35 mouse cellular contexts compared by ENCODE assay signal in the genomic region with DNA sequence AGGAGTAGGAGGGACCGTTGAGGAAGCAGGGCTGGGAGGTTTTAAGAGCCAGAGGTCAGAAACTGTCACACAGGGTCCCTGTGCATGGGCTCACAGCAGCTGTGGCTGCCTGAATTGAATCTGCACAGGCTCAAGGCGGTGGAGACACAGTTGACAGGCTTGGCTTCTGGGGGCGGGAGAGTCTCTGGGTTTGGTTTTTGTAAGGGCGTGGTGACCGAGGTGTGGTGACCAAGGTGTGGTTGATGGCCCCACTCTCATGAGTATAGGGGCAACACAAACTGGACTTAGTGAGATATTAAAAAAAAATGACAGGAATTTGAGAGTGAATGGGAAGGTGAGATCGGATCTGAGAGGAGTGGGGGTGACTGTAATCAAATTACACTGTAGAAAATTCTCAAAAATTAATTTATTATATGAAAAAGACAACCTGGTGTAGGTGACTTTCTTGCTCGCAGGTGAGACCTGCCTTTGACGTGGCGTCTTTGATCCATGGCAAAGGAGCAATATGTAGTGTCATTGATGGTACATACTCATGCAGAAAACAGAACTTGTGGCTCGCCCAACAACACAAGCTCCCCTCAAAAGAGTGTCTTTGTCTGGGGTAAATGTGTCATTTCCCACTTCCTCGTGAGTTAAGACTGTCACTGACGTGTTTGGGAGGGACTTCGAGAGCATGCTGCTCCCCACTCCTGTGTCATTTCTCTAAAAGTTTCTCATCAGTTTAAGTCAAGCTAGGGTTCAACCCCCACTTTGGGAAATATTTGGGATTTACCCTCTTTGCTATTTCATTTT. TPM values are rescaled to one million over a fixed set of nuclear protein-coding genes. Genes with fewer than 3 reads are reported as not detected.
DNase-seq lines count a peak whose midpoint lies in the region; ATAC-seq lines count a peak whose summit lies in the region.
"Had no signal": no experiment of that assay in that cellular context is flagged by ENCODE, and none has a peak within 500 bp of the region (broad histone marks: within the 10 kb centered on the region; RNA-seq: fewer than 3 reads in every experiment).

No protein-coding gene starts in this region.

- no peaks in the 10 kb centered on the region for H3K9me3 ChIP-seq in liver, embryonic 12.5 days (replicated peaks)
- no peaks in the 10 kb centered on the region for H3K9me3 ChIP-seq in embryonic facial prominence, embryonic 10.5 days
- H3K9me3 ChIP-seq: embryonic facial prominence, embryonic 12.5 days; embryonic facial prominence, embryonic 15.5 days; heart, embryonic 12.5 days; heart, embryonic 15.5 days had no signal

- ATAC-seq in liver, embryonic 12.5 days, result 0 out of 2 replicates have a peak, but pooled peaks have one; percentile 13
- 0 out of 2 replicates have a peak, but pooled peaks have one; percentile 45 for ATAC-seq in common myeloid progenitor, adult 5-6 weeks (replicated peaks; ENCODE audit: low read depth, poor library complexity, severe bottlenecking)
- ATAC-seq: activated CD4-positive, CD25-positive, alpha-beta regulatory T cell, adult 4 months; CD4-positive, CD25-positive, alpha-beta regulatory T cell, adult 4 months; forebrain, embryonic 14.5 days; forebrain, postnatal 0 days; hindbrain, postnatal 0 days had no signal

- no peak overlapping the region for H3K4me2 ChIP-seq in liver, embryonic 12.5 days
- H3K4me2 ChIP-seq: embryonic facial prominence, embryonic 12.5 days; embryonic facial prominence, embryonic 15.5 days; heart, embryonic 12.5 days; heart, embryonic 15.5 days; hindbrain, embryonic 14.5 days had no signal

- H3K27me3 ChIP-seq in liver, embryonic 12.5 days (replicated peaks), result 0 out of 2 replicates have a peak, but pooled peaks cover 6% of the 10 kb centered on the region
- H3K27me3 ChIP-seq in embryonic facial prominence, embryonic 10.5 days (replicated peaks; ENCODE audit: low read depth, poor library complexity, severe bottlenecking), result no peaks in the 10 kb centered on the region
- H3K27me3 ChIP-seq: embryonic facial prominence, embryonic 12.5 days; embryonic facial prominence, embryonic 15.5 days; heart, embryonic 12.5 days; heart, embryonic 15.5 days had no signal

- no peak for DNase-seq in liver
- peak; percentile 12 for DNase-seq in CD4-positive helper T cell, adult 2 months (ENCODE audit: low read depth, low spot score)
- peak; percentile 56 to 79 for DNase-seq in natural killer cell, adult 2 months (ENCODE audit: low spot score in 2 of 2)
- no peak for DNase-seq in embryonic facial prominence, embryonic 10.5 days (ENCODE audit: low spot score)
- DNase-seq in urinary bladder, postnatal 36 days (ENCODE audit: low spot score in 2 of 2), result no peak
- DNase-seq: adrenal gland, adult 8-10 months; adrenal gland, postnatal 25 days; B cell, adult 2 months; cerebellum, adult 11-12 months; cerebellum, adult 8-10 months; cerebellum, postnatal 10 days; cerebellum, postnatal 36 days; forebrain, postnatal 0 days; gastrocnemius, adult 2 months; gastrocnemius, postnatal 14 days; heart, adult 11 months; heart, postnatal 14 days; heart, postnatal 4 days had no signal

- H3K4me1 ChIP-seq in liver, embryonic 12.5 days, result peaks cover 9% of the 10 kb centered on the region
- no peaks in the 10 kb centered on the region for H3K4me1 ChIP-seq in embryonic facial prominence, embryonic 10.5 days
- H3K4me1 ChIP-seq: embryonic facial prominence, embryonic 12.5 days; embryonic facial prominence, embryonic 15.5 days; heart, embryonic 15.5 days had no signal

- 56% methylated on average over 13 of the region's 13 CpGs for WGBS in liver, embryonic 12.5 days (ENCODE audit: insufficient replicate concordance)
- WGBS in embryonic facial prominence, embryonic 10.5 days, result 82% methylated on average over 13 of the region's 13 CpGs

- H3K36me3 ChIP-seq in liver, embryonic 12.5 days, result no peaks in the 10 kb centered on the region
- H3K36me3 ChIP-seq in embryonic facial prominence, embryonic 10.5 days (replicated peaks), result no peaks in the 10 kb centered on the region
- H3K36me3 ChIP-seq: embryonic facial prominence, embryonic 12.5 days; embryonic facial prominence, embryonic 15.5 days; heart, embryonic 12.5 days; heart, embryonic 15.5 days had no signal

- H3K9ac ChIP-seq in liver, embryonic 12.5 days, result no peak overlapping the region
- H3K9ac ChIP-seq: embryonic facial prominence, embryonic 12.5 days; embryonic facial prominence, embryonic 15.5 days; forebrain, postnatal 0 days; heart, embryonic 12.5 days; heart, embryonic 15.5 days; hindbrain, embryonic 14.5 days had no signal

- no peak overlapping the region for H3K27ac ChIP-seq in liver, embryonic 12.5 days
- H3K27ac ChIP-seq in embryonic facial prominence, embryonic 10.5 days (replicated peaks), result no peak overlapping the region
- H3K27ac ChIP-seq: embryonic facial prominence, embryonic 12.5 days; embryonic facial prominence, embryonic 15.5 days; gastrocnemius, adult 2 months; heart, embryonic 15.5 days; hindbrain, embryonic 14.5 days; hindbrain, postnatal 0 days had no signal

- H3K4me3 ChIP-seq in liver, embryonic 12.5 days, result no peak overlapping the region
- H3K4me3 ChIP-seq in embryonic facial prominence, embryonic 10.5 days, result no peak overlapping the region
- H3K4me3 ChIP-seq: embryonic facial prominence, embryonic 12.5 days; embryonic facial prominence, embryonic 15.5 days; gastrocnemius, adult 2 months; heart, embryonic 12.5 days; heart, embryonic 15.5 days had no signal

RNA-seq across cellular contexts. Expression of gene Gzma, which starts 13.4 kb away (rescaled TPM):
- not detected in 2 replicates for polyA plus RNA-seq in liver, embryonic 12.5 days (2016; fragmentation: Nextera tagmentation; extraction: Ambion mirVana)
- 0.29 and 1.4 TPM in 2 replicates for total RNA-seq in common myeloid progenitor, adult 5-6 weeks (2017)
- polyA plus RNA-seq in embryonic facial prominence, embryonic 10.5 days (2016; fragmentation: Nextera tagmentation; extraction: Ambion mirVana), result not detected in 2 replicates
- total RNA-seq: adrenal gland, postnatal 25 days; gastrocnemius, adult 2 months; gastrocnemius, postnatal 14 days; gastrocnemius, postnatal 4 days; heart, postnatal 4 days; hindbrain, postnatal 0 days; MEL had no signal
- polyA plus RNA-seq: brain, embryonic 14.5 days; embryonic facial prominence, embryonic 12.5 days; embryonic facial prominence, embryonic 15.5 days; forebrain, embryonic 11.5 days; forebrain, embryonic 14.5 days; frontal cortex, adult 2 months; heart, embryonic 12.5 days; hindbrain, embryonic 11.5 days; hindbrain, embryonic 14.5 days; hindbrain, postnatal 0 days had no signal

RNA-seq across cellular contexts. Expression of gene Gpx8, which starts 41.2 kb away (rescaled TPM):
- 17.3 and 17.5 TPM in 2 replicates for polyA plus RNA-seq in liver, embryonic 12.5 days (2016; fragmentation: Nextera tagmentation; extraction: Ambion mirVana)
- total RNA-seq in common myeloid progenitor, adult 5-6 weeks (2017), result 2.1 TPM in 1 of 2 replicates, not detected in the other
- polyA plus RNA-seq in embryonic facial prominence, embryonic 10.5 days (2016; fragmentation: Nextera tagmentation; extraction: Ambion mirVana), result 90.2 and 98.3 TPM in 2 replicates
- total RNA-seq: MEL had no signal
- polyA plus RNA-seq: activated CD4-positive, CD25-positive, alpha-beta regulatory T cell, adult 4 months; CD4-positive, CD25-positive, alpha-beta regulatory T cell, adult 4 months had no signal

RNA-seq across cellular contexts. Expression of gene Cdc20b, which starts 52.5 kb away (rescaled TPM):
- not detected in 2 replicates for polyA plus RNA-seq in liver, embryonic 12.5 days (2016; fragmentation: Nextera tagmentation; extraction: Ambion mirVana)
- not detected in 2 replicates for total RNA-seq in common myeloid progenitor, adult 5-6 weeks (2017)
- polyA plus RNA-seq in embryonic facial prominence, embryonic 10.5 days (2016; fragmentation: Nextera tagmentation; extraction: Ambion mirVana), result 0.19 and 0.83 TPM in 2 replicates
- total RNA-seq: adrenal gland, adult 8-10 months; adrenal gland, postnatal 25 days; gastrocnemius, adult 2 months; gastrocnemius, postnatal 14 days; gastrocnemius, postnatal 4 days; heart, postnatal 14 days; heart, postnatal 4 days; MEL had no signal
- polyA plus RNA-seq: CD4-positive, CD25-positive, alpha-beta regulatory T cell, adult 4 months; embryonic facial prominence, embryonic 12.5 days; heart, embryonic 12.5 days had no signal

Comparison
In these comparisons a context has a peak if more than half of its experiments do, and no peak if none do; other contexts are left out.
1. DNase-seq: peak in CD4-positive helper T cell, adult 2 months (single experiment) and natural killer cell, adult 2 months (2 of 2); none in liver (single experiment), embryonic facial prominence, embryonic 10.5 days (single experiment) and urinary bladder, postnatal 36 days (0 of 2).